Mouse (Mus musculus): ENCODE measurements at regions not wholly inside any gene's neighbourhood (a gene's known extent, or its start where the extent isn't known, plus 50 kb on each side); places are given as distances from the start of the nearest gene placed in this dataset.

- Histone ChIP-seq H3K9ac (replicated peaks) (no peak overlapping the region), H3K9me3 (no peaks in the 10 kb centered on the region), H3K27me3 (peaks cover 2% of the 10 kb centered on the region; the same call in 1 of the 2 replicates), H3K36me3 (no peaks in the 10 kb centered on the region), H3K27ac (replicated peaks) (no peak overlapping the region), H3K4me3 (no peak overlapping the region), H3K4me2 (replicated peaks) (no peak overlapping the region), H3K4me1 (0 out of 2 replicates have a peak, but pooled peaks cover 6% of the 10 kb centered on the region)
- no peak for ATAC-seq (ENCODE audit: low FRiP score, low read depth)
- 61% methylated on average over 10 of the region's 10 CpGs for WGBS
Measured at GRCm38 (mm10) chr8:103813954-103814591, 287.4 kb upstream of the Cdh5 start.

GRCm38 (mm10) chr8:103816101-103816894 is 285.1 kb upstream of the Cdh5 start:
- Histone ChIP-seq H3K27ac (replicated peaks) (no peak overlapping the region), H3K9me3 (no peaks in the 10 kb centered on the region), H3K9ac (replicated peaks) (no peak overlapping the region), H3K4me3 (no peak overlapping the region), H3K4me1 (0 out of 2 replicates have a peak, but pooled peaks cover 6% of the 10 kb centered on the region), H3K36me3 (no peaks in the 10 kb centered on the region), H3K4me2 (replicated peaks) (no peak overlapping the region), H3K27me3 (peaks cover 2% of the 10 kb centered on the region; the same call in 1 of the 2 replicates)
- 82% methylated on average over 15 of the region's 15 CpGs for WGBS
- no peak for ATAC-seq (ENCODE audit: low FRiP score, low read depth)

- Histone ChIP-seq H3K9ac (replicated peaks) (no peak overlapping the region), H3K4me1 (0 out of 2 replicates have a peak, but pooled peaks cover 5% of the 10 kb centered on the region), H3K27me3 (no peaks in the 10 kb centered on the region), H3K4me2 (replicated peaks) (no peak overlapping the region), H3K9me3 (no peaks in the 10 kb centered on the region), H3K27ac (replicated peaks) (no peak overlapping the region), H3K36me3 (no peaks in the 10 kb centered on the region), H3K4me3 (no peak overlapping the region)
- no peak for ATAC-seq (ENCODE audit: low FRiP score, low read depth)
- WGBS: 85% methylated on average over 7 of the region's 7 CpGs
Measured at GRCm38 (mm10) chr8:103823541-103823940, 277.9 kb upstream of the Cdh5 start.

- ATAC-seq (ENCODE audit: low FRiP score, low read depth): no peak
- 11% methylated on average over 1 of the region's 1 CpGs for WGBS
- no peaks in the 10 kb centered on the region for H3K36me3 ChIP-seq
- 0 out of 2 replicates have a peak, but pooled peaks cover 5% of the 10 kb centered on the region for H3K4me1 ChIP-seq
- no peak overlapping the region for H3K4me3 ChIP-seq
- H3K9me3 ChIP-seq: no peaks in the 10 kb centered on the region
- H3K27me3 ChIP-seq: no peaks in the 10 kb centered on the region
- H3K9ac ChIP-seq (replicated peaks): no peak overlapping the region
- H3K27ac ChIP-seq (replicated peaks): no peak overlapping the region
- H3K4me2 ChIP-seq (replicated peaks): no peak overlapping the region
Measured at GRCm38 (mm10) chr8:103824747-103825146, 276.7 kb upstream of the Cdh5 start.

- 70% methylated on average over 3 of the region's 3 CpGs for WGBS
- no peaks in the 10 kb centered on the region for H3K36me3 ChIP-seq
- no peak overlapping the region for H3K27ac ChIP-seq (replicated peaks)
- 0 out of 2 replicates have a peak, but pooled peaks cover 5% of the 10 kb centered on the region for H3K4me1 ChIP-seq
- no peaks in the 10 kb centered on the region for H3K27me3 ChIP-seq
- no peak overlapping the region for H3K4me2 ChIP-seq (replicated peaks)
- ATAC-seq (ENCODE audit: low FRiP score, low read depth): no peak
- no peak overlapping the region for H3K9ac ChIP-seq (replicated peaks)
- H3K4me3 ChIP-seq: no peak overlapping the region
- H3K9me3 ChIP-seq: no peaks in the 10 kb centered on the region
Measured at GRCm38 (mm10) chr8:103825289-103825688, 276.1 kb upstream of the Cdh5 start.

- Histone ChIP-seq H3K4me2 (replicated peaks) (no peak overlapping the region), H3K4me3 (no peak overlapping the region), H3K36me3 (no peaks in the 10 kb centered on the region), H3K27me3 (no peaks in the 10 kb centered on the region), H3K4me1 (no peaks in the 10 kb centered on the region; the same call in 1 of the 2 replicates), H3K27ac (replicated peaks) (no peak overlapping the region), H3K9me3 (no peaks in the 10 kb centered on the region), H3K9ac (replicated peaks) (no peak overlapping the region)
- whole genome bisulfite sequencing: 90% methylated on average over 3 of the region's 3 CpGs
- ATAC-seq (ENCODE audit: low FRiP score, low read depth): no peak
Measured at GRCm38 (mm10) chr8:103830416-103830815, 271.0 kb upstream of the Cdh5 start.

GRCm38 (mm10) chr8:103839990-103840389 is 261.4 kb upstream of the Cdh5 start:
- Histone ChIP-seq H3K4me3 (no peak overlapping the region), H3K27ac (replicated peaks) (no peak overlapping the region), H3K9me3 (no peaks in the 10 kb centered on the region), H3K27me3 (no peaks in the 10 kb centered on the region), H3K4me2 (replicated peaks) (no peak overlapping the region), H3K9ac (replicated peaks) (no peak overlapping the region), H3K4me1 (no peaks in the 10 kb centered on the region; the same call in 1 of the 2 replicates), H3K36me3 (no peaks in the 10 kb centered on the region)
- ATAC-seq (ENCODE audit: low FRiP score, low read depth): no peak
- 88% methylated on average over 4 of the region's 4 CpGs for WGBS

GRCm38 (mm10) chr8:103845964-103846363 is 255.5 kb upstream of the Cdh5 start:
- H3K27me3 ChIP-seq: no peaks in the 10 kb centered on the region
- no peak overlapping the region for H3K4me2 ChIP-seq (replicated peaks)
- H3K9me3 ChIP-seq: no peaks in the 10 kb centered on the region
- no peak overlapping the region for H3K27ac ChIP-seq (replicated peaks)
- no peaks in the 10 kb centered on the region for H3K36me3 ChIP-seq
- H3K4me1 ChIP-seq: no peaks in the 10 kb centered on the region
- ATAC-seq (ENCODE audit: low FRiP score, low read depth): no peak
- 83% methylated on average over 1 of the region's 1 CpGs for WGBS
- no peak overlapping the region for H3K4me3 ChIP-seq
- no peak overlapping the region for H3K9ac ChIP-seq (replicated peaks)

- no peak overlapping the region for H3K27ac ChIP-seq (replicated peaks)
- H3K36me3 ChIP-seq: no peaks in the 10 kb centered on the region
- WGBS: 70% methylated on average over 10 of the region's 10 CpGs
- no peak overlapping the region for H3K4me3 ChIP-seq
- no peak overlapping the region for H3K9ac ChIP-seq (replicated peaks)
- H3K4me1 ChIP-seq: no peaks in the 10 kb centered on the region
- no peak for ATAC-seq (ENCODE audit: low FRiP score, low read depth)
- H3K27me3 ChIP-seq: no peaks in the 10 kb centered on the region
- no peak overlapping the region for H3K4me2 ChIP-seq (replicated peaks)
- H3K9me3 ChIP-seq: no peaks in the 10 kb centered on the region
Measured at GRCm38 (mm10) chr8:103846382-103846976, 254.9 kb upstream of the Cdh5 start.

GRCm38 (mm10) chr8:103849785-103850184 is 251.6 kb upstream of the Cdh5 start:
- WGBS: 86% methylated on average over 2 of the region's 2 CpGs
- no peak overlapping the region for H3K4me2 ChIP-seq (replicated peaks)
- no peaks in the 10 kb centered on the region for H3K4me1 ChIP-seq
- H3K4me3 ChIP-seq: no peak overlapping the region
- no peak for ATAC-seq (ENCODE audit: low FRiP score, low read depth)
- no peak overlapping the region for H3K9ac ChIP-seq (replicated peaks)
- no peaks in the 10 kb centered on the region for H3K36me3 ChIP-seq
- no peak overlapping the region for H3K27ac ChIP-seq (replicated peaks)
- no peaks in the 10 kb centered on the region for H3K9me3 ChIP-seq
- H3K27me3 ChIP-seq: no peaks in the 10 kb centered on the region

- ATAC-seq (ENCODE audit: low FRiP score, low read depth): no peak
- 77% methylated on average over 8 of the region's 8 CpGs for WGBS
- H3K4me2 ChIP-seq (replicated peaks): no peak overlapping the region
- no peaks in the 10 kb centered on the region for H3K36me3 ChIP-seq
- H3K27me3 ChIP-seq: no peaks in the 10 kb centered on the region
- H3K9ac ChIP-seq (replicated peaks): no peak overlapping the region
- no peak overlapping the region for H3K4me3 ChIP-seq
- no peaks in the 10 kb centered on the region for H3K9me3 ChIP-seq
- no peaks in the 10 kb centered on the region for H3K4me1 ChIP-seq
- no peak overlapping the region for H3K27ac ChIP-seq (replicated peaks)
Measured at GRCm38 (mm10) chr8:103851286-103851685, 250.1 kb upstream of the Cdh5 start.

- Histone ChIP-seq H3K9ac (replicated peaks) (no peak overlapping the region), H3K36me3 (no peaks in the 10 kb centered on the region), H3K4me3 (no peak overlapping the region), H3K9me3 (no peaks in the 10 kb centered on the region), H3K4me1 (no peaks in the 10 kb centered on the region), H3K4me2 (replicated peaks) (no peak overlapping the region), H3K27me3 (no peaks in the 10 kb centered on the region), H3K27ac (replicated peaks) (no peak overlapping the region)
- 67% methylated on average over 4 of the region's 4 CpGs for WGBS
- ATAC-seq (ENCODE audit: low FRiP score, low read depth): no peak
Measured at GRCm38 (mm10) chr8:103853048-103853447, 248.4 kb upstream of the Cdh5 start.
